Mouse (Mus musculus) midbrain, embryonic 11.5 days (tissue): Measurements from ENCODE around the gene Foxj2. TPM values are rescaled to one million over a fixed set of nuclear protein-coding genes. Genes with fewer than 3 reads are reported as not detected.

Experiments used
- ATAC-seq: fragments of 200-750 bp; cut with Nextera tagmentation; 2 replicates; pipeline ENCODE4 v1.8.0; 2017; ENCODE audit warnings: moderate TSS enrichment, moderate library complexity; ENCODE audit not compliant: low FRiP score
- DNase-seq: peaks from one replicate; pipeline ENCODE4 v3.0.0; 2015; ENCODE audit warnings: low spot score; ENCODE audit errors: missing footprints
- H3K27ac ChIP-seq: fragments of 300-500 bp; sonication (generic); 2 replicates; pipeline ENCODE4 v1.5.1; 2014; ENCODE audit warnings: low read depth, low read length
- H3K27me3 ChIP-seq: fragments of 300-500 bp; sonication (generic); 2 replicates; pipeline ENCODE4 v1.6.1; 2014; ENCODE audit warnings: mild to moderate bottlenecking, low read length, moderate library complexity, mixed read lengths; ENCODE audit not compliant: control insufficient read depth, insufficient read depth
- H3K36me3 ChIP-seq: fragments of 300-500 bp; sonication (generic); 2 replicates; pipeline ENCODE4 v1.6.1; 2014; ENCODE audit warnings: mild to moderate bottlenecking, low read length, moderate library complexity, mixed read lengths; ENCODE audit not compliant: control insufficient read depth, insufficient read depth
- H3K4me1 ChIP-seq: fragments of 300-500 bp; sonication (generic); 2 replicates; pipeline ENCODE4 v1.6.1; 2014; ENCODE audit warnings: low read length; ENCODE audit not compliant: control insufficient read depth, insufficient read depth
- H3K4me2 ChIP-seq: fragments of 300-500 bp; sonication (generic); 2 replicates; pipeline ENCODE4 v1.6.1; 2014; ENCODE audit warnings: mild to moderate bottlenecking, moderate library complexity
- H3K4me3 ChIP-seq: fragments of 300-500 bp; sonication (generic); 2 replicates; pipeline ENCODE4 v1.5.1; 2014; ENCODE audit warnings: low read depth, low read length
- H3K9ac ChIP-seq: fragments of 300-500 bp; sonication (generic); 2 replicates; pipeline ENCODE4 v1.6.1; 2014; ENCODE audit warnings: low read length
- H3K9me3 ChIP-seq: fragments of 300-500 bp; sonication (generic); 2 replicates; pipeline ENCODE4 v1.6.1; 2016; ENCODE audit warnings: low read length; ENCODE audit not compliant: control insufficient read depth
- WGBS: fragments of 180-500 bp; shearing (Covaris S2); extraction: QIAGEN DNeasy Blood & Tissue Kit; methylation state at CpG from one replicate; pipeline ENCODE4 v1.1.7; 2014; 5-methylcytosine and 5-hydroxymethylcytosine counted together
- polyA plus RNA-seq: library from polyadenylated mRNA; unstranded; fragments of >200 nt; fragmentation: Nextera tagmentation; extraction: Ambion mirVana; gene quantifications from 2 replicates; pipeline ENCODE4 v1.2.1, GENCODE M21; 2014

Gene Foxj2
- polyA plus RNA-seq, 1 experiment from 2014 or later = 3.6 TPM

GRCm38 (mm10) chr6:122854552-122854951, 34.8 kb downstream of the Foxj2 start:
- H3K4me3 ChIP-seq = no peak overlapping the region
- H3K9ac ChIP-seq = no peak overlapping the region
- H3K9me3 ChIP-seq = no peaks in the 10 kb centered on the region
- no peaks in the 10 kb centered on the region for H3K36me3 ChIP-seq
- H3K4me1 ChIP-seq = no peaks in the 10 kb centered on the region
- WGBS = 83% methylated on average over 12 of the region's 12 CpGs
- H3K27me3 ChIP-seq = no peaks in the 10 kb centered on the region
- no peak overlapping the region for H3K4me2 ChIP-seq
- ATAC-seq (no peak), DNase-seq (no peak)
- H3K27ac ChIP-seq = no peak overlapping the region

- Histone ChIP-seq H3K36me3 (no peaks in the 10 kb centered on the region), H3K27me3 (no peaks in the 10 kb centered on the region), H3K4me1 (no peaks in the 10 kb centered on the region), H3K9ac (no peak within 1 kb of the TSS), H3K4me3 (no peak within 1 kb of the TSS), H3K4me2 (no peak within 1 kb of the TSS), H3K9me3 (no peaks in the 10 kb centered on the region), H3K27ac (no peak within 1 kb of the TSS)
- ATAC-seq (no peak), DNase-seq (no peak)
- 80% methylated on average over 7 of the region's 7 CpGs for WGBS
These were observed 36.2 kb downstream of the Foxj2 start, which contains the start of gene C3ar1 for GRCm38 (mm10) chr6:122855955-122856354. TSS of gene C3ar1 (minus strand) at chr6:122856161.

GRCm38 (mm10) chr6:122862434-122862833, 42.7 kb downstream of the Foxj2 start:
- no peaks in the 10 kb centered on the region for H3K27me3 ChIP-seq
- H3K36me3 ChIP-seq = no peaks in the 10 kb centered on the region
- ATAC-seq (no peak), DNase-seq (no peak)
- H3K4me2 ChIP-seq = no peak overlapping the region
- H3K9ac ChIP-seq = no peak overlapping the region
- H3K4me3 ChIP-seq = no peak overlapping the region
- H3K9me3 ChIP-seq = peaks cover 5% of the 10 kb centered on the region; the same call in 1 of the 2 replicates
- H3K4me1 ChIP-seq = no peaks in the 10 kb centered on the region
- WGBS = 80% methylated on average over 6 of the region's 6 CpGs
- no peak overlapping the region for H3K27ac ChIP-seq

GRCm38 (mm10) chr6:122862871-122863270, 43.2 kb downstream of the Foxj2 start:
- 77% methylated on average over 1 of the region's 1 CpGs for WGBS

GRCm38 (mm10) chr6:122867914-122868313, 48.2 kb downstream of the Foxj2 start:
- no peak overlapping the region for H3K9ac ChIP-seq
- no peaks in the 10 kb centered on the region for H3K4me1 ChIP-seq
- H3K27me3 ChIP-seq = no peaks in the 10 kb centered on the region
- ATAC-seq (no peak), DNase-seq (no peak)
- H3K9me3 ChIP-seq = no peaks in the 10 kb centered on the region
- H3K36me3 ChIP-seq = no peaks in the 10 kb centered on the region
- H3K27ac ChIP-seq = no peak overlapping the region
- WGBS = 67% methylated on average over 4 of the region's 4 CpGs
- H3K4me3 ChIP-seq = no peak overlapping the region
- no peak overlapping the region for H3K4me2 ChIP-seq

More at GRCm38 (mm10) chr6:122862871-122863270, 43.2 kb downstream of the Foxj2 start:
- H3K36me3 ChIP-seq = no peaks in the 10 kb centered on the region
- no peak for DNase-seq
- H3K4me2 ChIP-seq = no peak overlapping the region
- peaks cover 5% of the 10 kb centered on the region; the same call in 1 of the 2 replicates for H3K9me3 ChIP-seq
- no peaks in the 10 kb centered on the region for H3K27me3 ChIP-seq
- no peak overlapping the region for H3K9ac ChIP-seq
- H3K27ac ChIP-seq = no peak overlapping the region
- ATAC-seq = no peak
- H3K4me1 ChIP-seq = no peaks in the 10 kb centered on the region
- H3K4me3 ChIP-seq = no peak overlapping the region

- H3K4me2 ChIP-seq = no peak overlapping the region
- ATAC-seq (no peak), DNase-seq (no peak)
- H3K4me1 ChIP-seq = no peaks in the 10 kb centered on the region
- no peaks in the 10 kb centered on the region for H3K9me3 ChIP-seq
- no peaks in the 10 kb centered on the region for H3K36me3 ChIP-seq
- no peak overlapping the region for H3K9ac ChIP-seq
- no peak overlapping the region for H3K4me3 ChIP-seq
- H3K27ac ChIP-seq = no peak overlapping the region
- no peaks in the 10 kb centered on the region for H3K27me3 ChIP-seq
- WGBS = 85% methylated on average over 11 of the region's 11 CpGs
These were observed 50.1 kb downstream of the Foxj2 start for GRCm38 (mm10) chr6:122869846-122870245.

- no peaks in the 10 kb centered on the region for H3K36me3 ChIP-seq
- H3K9ac ChIP-seq = no peak overlapping the region
- ATAC-seq = no peak
- peaks cover 5% of the 10 kb centered on the region; the same call in 1 of the 2 replicates for H3K4me1 ChIP-seq
- H3K9me3 ChIP-seq = no peaks in the 10 kb centered on the region
- H3K27ac ChIP-seq = no peak overlapping the region
- no peaks in the 10 kb centered on the region for H3K27me3 ChIP-seq
- H3K4me2 ChIP-seq = no peak overlapping the region
- 94% methylated on average over 5 of the region's 5 CpGs for WGBS
- DNase-seq = no peak
- H3K4me3 ChIP-seq = no peak overlapping the region
These were observed 53.1 kb downstream of the Foxj2 start for GRCm38 (mm10) chr6:122872800-122873199.

GRCm38 (mm10) chr6:122873871-122874719, 54.4 kb downstream of the Foxj2 start, which contains the start of gene Necap1:
TSS of gene Necap1 (plus strand) at chr6:122874474.
- Histone ChIP-seq H3K27me3 (no peaks in the 10 kb centered on the region), H3K4me1 (peaks cover 5% of the 10 kb centered on the region; the same call in 1 of the 2 replicates), H3K36me3 (no peaks in the 10 kb centered on the region), H3K9ac (peak within 1 kb of the TSS; percentile 89), H3K9me3 (no peaks in the 10 kb centered on the region), H3K4me2 (peak within 1 kb of the TSS; percentile 42), H3K27ac (peak within 1 kb of the TSS; percentile 85; the same call in 1 of the 2 replicates), H3K4me3 (peak within 1 kb of the TSS; percentile 84)
- 8% methylated on average over 43 of the region's 43 CpGs for WGBS
- DNase-seq (peak; percentile 100), ATAC-seq (peak; percentile 99)

GRCm38 (mm10) chr6:122874720-122875389, 55.1 kb downstream of the Foxj2 start:
- ATAC-seq = peak; percentile 87
- Histone ChIP-seq H3K27me3 (no peaks in the 10 kb centered on the region), H3K9ac (peak overlapping the region; percentile 89), H3K4me3 (peak overlapping the region; percentile 84), H3K4me2 (peak overlapping the region; percentile 42), H3K36me3 (no peaks in the 10 kb centered on the region), H3K27ac (peak overlapping the region; percentile 85; the same call in 1 of the 2 replicates), H3K9me3 (no peaks in the 10 kb centered on the region), H3K4me1 (peaks cover 5% of the 10 kb centered on the region; the same call in 1 of the 2 replicates)
- 1% methylated on average over 31 of the region's 31 CpGs for WGBS
- DNase-seq = no peak
